Mouse (Mus musculus): ENCODE measurements around the gene Cenpp. TPM values are rescaled to one million over a fixed set of nuclear protein-coding genes. Genes with fewer than 3 reads are reported as not detected.

Gene Cenpp
- total and polyA plus RNA-seq, 3 experiments = 0.57 to 2.4 (median 1.8) TPM

DNA sequence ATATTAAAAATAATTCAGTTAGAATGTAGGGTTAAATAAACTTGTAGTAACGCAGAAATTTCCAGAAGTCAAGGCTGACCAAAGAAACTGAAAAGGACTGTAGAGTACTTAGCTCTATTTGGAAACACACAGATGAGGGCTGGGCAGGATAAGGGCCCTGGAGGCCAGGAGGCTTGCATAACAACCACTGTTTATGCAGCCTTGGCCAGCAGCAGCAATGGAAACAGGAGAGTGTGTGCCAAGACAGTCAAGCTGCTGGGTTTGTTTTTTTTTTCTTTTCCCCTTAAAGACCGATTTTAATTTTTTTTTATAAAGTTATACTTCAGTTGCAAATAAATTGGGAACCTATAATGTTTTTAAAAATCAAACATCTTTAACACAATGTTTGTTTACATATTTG is 172.5 kb downstream of the Cenpp start:
- H3K27me3 ChIP-seq (ENCODE audit: control insufficient read depth, insufficient read depth, low read length) = no peaks in the 10 kb centered on the region
- peaks cover 12% of the 10 kb centered on the region for H3K4me1 ChIP-seq (ENCODE audit: control insufficient read depth, insufficient read depth, low read length)
- H3K36me3 ChIP-seq (ENCODE audit: control insufficient read depth, insufficient read depth, low read length) = peaks cover 8% of the 10 kb centered on the region
- H3K4me3 ChIP-seq = no peak overlapping the region
- peak overlapping the region; percentile 93 for H3K27ac ChIP-seq
- TF ChIP-seq POLR2A (IDR thresholded peaks at IDR 0.05; ENCODE audit: insufficient read depth, low read depth, low read length) = peak; percentile 61
- no peak for TF ChIP-seq CTCF (IDR thresholded peaks at IDR 0.05)
- peak; percentile 100 for TF ChIP-seq EP300 (IDR thresholded peaks at IDR 0.05; ENCODE audit: insufficient read depth, low read depth, low read length)
- 7% methylated on average over 2 of the region's 2 CpGs for WGBS
- peak; percentile 83 to 90 for DNase-seq
- intact Hi-C loops (cut with DNase I) = loop anchor here (2.0 kb wide), 1 partner anchor 27 kb away; no protein-coding TSS in a partner anchor
- H3K9ac ChIP-seq (ENCODE audit: low read depth, low read length) = no peak overlapping the region
- no peaks in the 10 kb centered on the region for H3K79me2 ChIP-seq (replicated peaks; ENCODE audit: control insufficient read depth, insufficient read depth, low read length)

DNA sequence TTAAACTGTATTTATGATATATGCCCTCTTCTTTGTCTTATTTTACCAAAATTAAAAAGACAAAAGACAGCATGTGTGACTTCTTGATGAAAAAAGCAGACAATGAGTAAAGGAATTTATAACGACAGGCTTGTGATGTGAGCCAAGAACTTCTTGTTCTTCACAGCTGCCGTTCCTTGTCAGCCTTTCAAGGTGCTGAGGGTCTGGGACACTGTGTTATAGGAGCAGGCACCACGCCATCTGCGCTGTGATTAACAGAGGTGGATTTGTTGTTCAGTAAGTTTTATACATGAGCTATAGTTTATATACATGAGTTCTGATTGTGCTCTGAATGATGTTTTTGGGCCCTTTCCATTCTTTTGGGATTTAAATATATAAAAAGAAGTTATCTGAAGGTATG is 173.2 kb downstream of the Cenpp start:
- TF ChIP-seq EP300 (IDR thresholded peaks at IDR 0.05; ENCODE audit: insufficient read depth, low read depth, low read length) (peak; percentile 92), CTCF (IDR thresholded peaks at IDR 0.05) (no peak), POLR2A (IDR thresholded peaks at IDR 0.05; ENCODE audit: insufficient read depth, low read depth, low read length) (no peak)
- Histone ChIP-seq H3K27me3 (ENCODE audit: control insufficient read depth, insufficient read depth, low read length) (no peaks in the 10 kb centered on the region), H3K4me3 (no peak overlapping the region), H3K27ac (peak overlapping the region; percentile 93), H3K79me2 (replicated peaks; ENCODE audit: control insufficient read depth, insufficient read depth, low read length) (no peaks in the 10 kb centered on the region), H3K4me1 (ENCODE audit: control insufficient read depth, insufficient read depth, low read length) (peaks cover 12% of the 10 kb centered on the region), H3K36me3 (ENCODE audit: control insufficient read depth, insufficient read depth, low read length) (peaks cover 8% of the 10 kb centered on the region), H3K9ac (ENCODE audit: low read depth, low read length) (no peak overlapping the region)
- intact Hi-C loops (cut with DNase I) = no loop called here
- WGBS = 40% methylated on average over 4 of the region's 4 CpGs
- peak; percentile 45 to 47 for DNase-seq

DNA sequence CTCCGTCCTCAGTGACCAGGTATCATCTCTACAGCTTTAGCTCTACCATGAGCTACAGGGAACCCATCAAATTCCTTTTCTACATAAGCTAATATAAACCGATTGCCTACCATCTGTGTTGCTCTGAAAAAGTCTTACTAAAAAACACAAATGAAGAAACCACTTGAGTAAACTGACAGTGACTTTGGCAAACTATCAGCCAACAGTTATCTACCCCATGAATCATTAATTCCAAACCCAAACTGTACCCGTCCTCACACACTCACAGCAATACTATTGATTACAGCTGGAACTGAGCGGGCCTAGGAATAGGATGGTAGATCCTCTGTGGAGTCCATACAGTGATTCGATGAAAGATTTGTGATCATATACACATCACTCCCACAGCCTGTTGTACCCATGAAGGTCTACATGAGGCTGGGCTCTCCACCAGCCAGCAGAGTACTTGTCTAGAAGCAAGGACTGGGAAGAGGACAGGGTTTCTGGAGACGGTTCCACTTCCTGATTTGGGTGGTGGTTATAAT is 173.7 kb downstream of the Cenpp start:
- DNase-seq = no peak
- no peaks in the 10 kb centered on the region for H3K27me3 ChIP-seq (ENCODE audit: control insufficient read depth, insufficient read depth, low read length)
- peak overlapping the region; percentile 93 for H3K27ac ChIP-seq
- TF ChIP-seq POLR2A (IDR thresholded peaks at IDR 0.05; ENCODE audit: insufficient read depth, low read depth, low read length) (no peak), CTCF (IDR thresholded peaks at IDR 0.05) (no peak), EP300 (IDR thresholded peaks at IDR 0.05; ENCODE audit: insufficient read depth, low read depth, low read length) (no peak)
- H3K36me3 ChIP-seq (ENCODE audit: control insufficient read depth, insufficient read depth, low read length) = peaks cover 8% of the 10 kb centered on the region
- no peak overlapping the region for H3K9ac ChIP-seq (ENCODE audit: low read depth, low read length)
- peaks cover 12% of the 10 kb centered on the region for H3K4me1 ChIP-seq (ENCODE audit: control insufficient read depth, insufficient read depth, low read length)
- intact Hi-C loops (cut with DNase I) = no loop called here
- H3K79me2 ChIP-seq (replicated peaks; ENCODE audit: control insufficient read depth, insufficient read depth, low read length) = no peaks in the 10 kb centered on the region
- WGBS = 84% methylated on average over 6 of the region's 6 CpGs
- no peak overlapping the region for H3K4me3 ChIP-seq

DNA sequence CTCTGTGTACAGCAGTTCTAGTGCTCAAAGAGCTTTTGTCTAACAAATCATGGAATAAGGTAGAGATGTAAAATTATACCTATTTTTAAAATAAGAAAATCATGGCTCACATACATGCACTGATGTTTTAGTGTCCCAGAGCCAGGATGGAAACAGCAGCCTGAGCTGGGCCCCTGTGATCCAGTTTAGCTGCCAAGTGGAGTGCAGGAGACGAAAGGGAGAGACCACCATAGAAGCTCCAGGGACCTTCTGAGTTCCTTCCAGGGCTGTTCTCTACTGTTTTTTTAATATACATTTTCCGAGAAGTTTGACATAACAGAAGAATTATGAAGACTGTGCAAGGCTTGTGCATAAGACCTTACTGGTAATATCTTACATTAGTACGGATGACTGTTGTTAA is 174.7 kb downstream of the Cenpp start:
- Histone ChIP-seq H3K9ac (ENCODE audit: low read depth, low read length) (no peak overlapping the region), H3K36me3 (ENCODE audit: control insufficient read depth, insufficient read depth, low read length) (peaks cover 8% of the 10 kb centered on the region), H3K79me2 (replicated peaks; ENCODE audit: control insufficient read depth, insufficient read depth, low read length) (no peaks in the 10 kb centered on the region), H3K4me1 (ENCODE audit: control insufficient read depth, insufficient read depth, low read length) (peaks cover 12% of the 10 kb centered on the region), H3K27me3 (ENCODE audit: control insufficient read depth, insufficient read depth, low read length) (no peaks in the 10 kb centered on the region), H3K27ac (peak overlapping the region; percentile 5; the same call in 1 of the 2 replicates), H3K4me3 (no peak overlapping the region)
- DNase-seq = no peak
- TF ChIP-seq CTCF (IDR thresholded peaks at IDR 0.05) (no peak), POLR2A (IDR thresholded peaks at IDR 0.05; ENCODE audit: insufficient read depth, low read depth, low read length) (no peak), EP300 (IDR thresholded peaks at IDR 0.05; ENCODE audit: insufficient read depth, low read depth, low read length) (no peak)
- 89% methylated on average over 3 of the region's 3 CpGs for WGBS
- intact Hi-C loops (cut with DNase I) = no loop called here

DNA sequence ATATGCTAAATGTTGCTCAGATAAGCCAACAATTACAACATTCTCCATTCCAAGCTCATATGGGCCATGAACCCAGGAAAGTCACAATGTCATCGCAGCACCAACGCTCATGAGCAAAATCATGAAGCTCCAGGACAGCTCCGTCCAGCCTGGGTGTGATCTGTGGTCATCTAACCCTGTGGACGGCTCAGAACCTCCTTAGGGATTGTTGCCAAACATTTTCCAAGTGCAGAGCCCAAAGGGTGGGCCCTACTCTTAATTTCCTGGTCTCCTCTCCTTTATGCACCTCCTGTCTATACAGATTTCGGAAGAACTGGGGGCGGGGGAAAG is 179.9 kb downstream of the Cenpp start:
- intact Hi-C loops (cut with DNase I) = no loop called here
- 85% methylated on average over 6 of the region's 6 CpGs for WGBS
- Histone ChIP-seq H3K27ac (no peak overlapping the region; the same call in 1 of the 2 replicates), H3K36me3 (ENCODE audit: control insufficient read depth, insufficient read depth, low read length) (peaks cover 6% of the 10 kb centered on the region), H3K9ac (ENCODE audit: low read depth, low read length) (no peak overlapping the region), H3K4me1 (ENCODE audit: control insufficient read depth, insufficient read depth, low read length) (peaks cover 17% of the 10 kb centered on the region), H3K79me2 (replicated peaks; ENCODE audit: control insufficient read depth, insufficient read depth, low read length) (no peaks in the 10 kb centered on the region), H3K4me3 (no peak overlapping the region), H3K27me3 (ENCODE audit: control insufficient read depth, insufficient read depth, low read length) (no peaks in the 10 kb centered on the region)
- no peak for DNase-seq
- TF ChIP-seq POLR2A (IDR thresholded peaks at IDR 0.05; ENCODE audit: insufficient read depth, low read depth, low read length) (no peak), CTCF (IDR thresholded peaks at IDR 0.05) (no peak), EP300 (IDR thresholded peaks at IDR 0.05; ENCODE audit: insufficient read depth, low read depth, low read length) (no peak)

DNA sequence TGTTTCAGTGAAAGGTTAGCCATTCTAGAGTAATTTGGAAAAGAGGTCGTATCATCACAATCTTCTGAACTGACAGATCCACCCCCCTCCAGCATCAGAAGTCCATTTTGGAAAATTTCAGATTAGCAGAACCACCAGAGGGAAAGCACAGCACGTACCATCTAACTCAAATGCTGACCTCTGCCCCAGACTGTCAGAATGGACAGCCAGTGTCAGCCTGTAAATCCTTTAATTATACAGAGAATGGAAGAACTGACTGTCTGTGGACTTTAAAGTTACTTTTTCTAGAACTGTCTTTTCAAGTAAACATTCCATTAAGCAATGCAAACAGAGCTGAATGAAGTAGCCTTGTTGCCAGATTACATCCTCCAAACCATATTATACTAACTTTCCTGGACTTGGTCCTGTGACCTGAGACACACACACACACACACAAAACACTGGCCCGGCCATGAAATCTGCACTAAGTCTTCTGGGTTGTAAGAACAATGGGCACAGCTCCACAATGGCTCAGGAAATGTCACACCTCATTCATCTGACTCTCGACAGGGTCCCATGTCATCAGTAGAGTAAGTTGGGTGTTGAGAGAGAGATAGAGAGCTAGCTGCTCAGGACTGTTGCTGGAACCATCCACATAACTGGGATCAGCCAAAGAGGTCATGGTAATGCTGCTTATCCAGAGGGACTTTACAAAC is 180.5 kb downstream of the Cenpp start:
- peak overlapping the region; percentile 64; the same call in 1 of the 2 replicates for H3K27ac ChIP-seq
- H3K9ac ChIP-seq (ENCODE audit: low read depth, low read length) = no peak overlapping the region
- H3K4me3 ChIP-seq = no peak overlapping the region
- no peaks in the 10 kb centered on the region for H3K79me2 ChIP-seq (replicated peaks; ENCODE audit: control insufficient read depth, insufficient read depth, low read length)
- no peaks in the 10 kb centered on the region for H3K27me3 ChIP-seq (ENCODE audit: control insufficient read depth, insufficient read depth, low read length)
- intact Hi-C loops (cut with DNase I) = no loop called here
- peaks cover 6% of the 10 kb centered on the region for H3K36me3 ChIP-seq (ENCODE audit: control insufficient read depth, insufficient read depth, low read length)
- peaks cover 17% of the 10 kb centered on the region for H3K4me1 ChIP-seq (ENCODE audit: control insufficient read depth, insufficient read depth, low read length)
- TF ChIP-seq POLR2A (IDR thresholded peaks at IDR 0.05; ENCODE audit: insufficient read depth, low read depth, low read length) = no peak
- DNase-seq = no peak
- WGBS = 51% methylated on average over 4 of the region's 4 CpGs

All from heart, adult 2 months (tissue).